Mouse (Mus musculus): ENCODE measurements around the gene Mblac1. TPM values are rescaled to one million over a fixed set of nuclear protein-coding genes. Genes with fewer than 3 reads are reported as not detected.

Mblac1 gene
- polyA plus RNA-seq, 1 experiment from 2014 or later = 6.7 TPM

- 59% methylated on average over 3 of the region's 3 CpGs for WGBS
- ATAC-seq (ENCODE audit: insufficient read depth, low FRiP score) = no peak
These were observed 33.9 kb downstream of the Mblac1 start for GRCm38 (mm10) chr5:138228026-138228425.

GRCm38 (mm10) chr5:138229511-138229910 lies 35.4 kb downstream of the Mblac1 start:
- 88% methylated on average over 3 of the region's 3 CpGs for WGBS
- no peaks in the 10 kb centered on the region for H3K36me3 ChIP-seq (ENCODE audit: control insufficient read depth, insufficient read depth, low read length)
- H3K4me2 ChIP-seq (ENCODE audit: low read depth, low read length) = no peak overlapping the region
- no peak for ATAC-seq (ENCODE audit: insufficient read depth, low FRiP score)
- no peak overlapping the region for H3K4me3 ChIP-seq (replicated peaks; ENCODE audit: low read length)
- no peaks in the 10 kb centered on the region for H3K27me3 ChIP-seq (ENCODE audit: control insufficient read depth, insufficient read depth, low read length)
- no peak overlapping the region for H3K9ac ChIP-seq (ENCODE audit: low read length)
- no peak overlapping the region for H3K27ac ChIP-seq (ENCODE audit: low read length)
- no peaks in the 10 kb centered on the region for H3K9me3 ChIP-seq (replicated peaks; ENCODE audit: control insufficient read depth, low read length)
- no peaks in the 10 kb centered on the region for H3K4me1 ChIP-seq (ENCODE audit: control insufficient read depth, insufficient read depth, low read length)

More at GRCm38 (mm10) chr5:138228026-138228425, 33.9 kb downstream of the Mblac1 start:
- H3K9me3 ChIP-seq (replicated peaks; ENCODE audit: control insufficient read depth, low read length) = no peaks in the 10 kb centered on the region
- no peak overlapping the region for H3K4me2 ChIP-seq (ENCODE audit: low read depth, low read length)
- no peaks in the 10 kb centered on the region for H3K36me3 ChIP-seq (ENCODE audit: control insufficient read depth, insufficient read depth, low read length)
- no peak overlapping the region for H3K27ac ChIP-seq (ENCODE audit: low read length)
- no peaks in the 10 kb centered on the region for H3K4me1 ChIP-seq (ENCODE audit: control insufficient read depth, insufficient read depth, low read length)
- H3K27me3 ChIP-seq (ENCODE audit: control insufficient read depth, insufficient read depth, low read length) = no peaks in the 10 kb centered on the region
- H3K4me3 ChIP-seq (replicated peaks; ENCODE audit: low read length) = no peak overlapping the region
- H3K9ac ChIP-seq (ENCODE audit: low read length) = no peak overlapping the region

GRCm38 (mm10) chr5:138233778-138234177 lies 39.7 kb downstream of the Mblac1 start:
- ATAC-seq (ENCODE audit: insufficient read depth, low FRiP score) = no peak
- Histone ChIP-seq H3K4me3 (replicated peaks; ENCODE audit: low read length) (no peak overlapping the region), H3K9ac (ENCODE audit: low read length) (no peak overlapping the region), H3K27me3 (ENCODE audit: control insufficient read depth, insufficient read depth, low read length) (no peaks in the 10 kb centered on the region), H3K4me2 (ENCODE audit: low read depth, low read length) (no peak overlapping the region), H3K4me1 (ENCODE audit: control insufficient read depth, insufficient read depth, low read length) (no peaks in the 10 kb centered on the region), H3K36me3 (ENCODE audit: control insufficient read depth, insufficient read depth, low read length) (no peaks in the 10 kb centered on the region), H3K9me3 (replicated peaks; ENCODE audit: control insufficient read depth, low read length) (no peaks in the 10 kb centered on the region), H3K27ac (ENCODE audit: low read length) (no peak overlapping the region)
- WGBS = 71% methylated on average over 2 of the region's 2 CpGs

GRCm38 (mm10) chr5:138234224-138234623 lies 40.1 kb downstream of the Mblac1 start:
- Histone ChIP-seq H3K9me3 (replicated peaks; ENCODE audit: control insufficient read depth, low read length) (no peaks in the 10 kb centered on the region), H3K27me3 (ENCODE audit: control insufficient read depth, insufficient read depth, low read length) (no peaks in the 10 kb centered on the region), H3K36me3 (ENCODE audit: control insufficient read depth, insufficient read depth, low read length) (no peaks in the 10 kb centered on the region), H3K4me2 (ENCODE audit: low read depth, low read length) (no peak overlapping the region), H3K27ac (ENCODE audit: low read length) (no peak overlapping the region), H3K4me1 (ENCODE audit: control insufficient read depth, insufficient read depth, low read length) (no peaks in the 10 kb centered on the region), H3K4me3 (replicated peaks; ENCODE audit: low read length) (no peak overlapping the region), H3K9ac (ENCODE audit: low read length) (no peak overlapping the region)
- no peak for ATAC-seq (ENCODE audit: insufficient read depth, low FRiP score)

GRCm38 (mm10) chr5:138241511-138241910 lies 47.4 kb downstream of the Mblac1 start:
- no peak overlapping the region for H3K27ac ChIP-seq (ENCODE audit: low read length)
- ATAC-seq (ENCODE audit: insufficient read depth, low FRiP score) = no peak
- H3K36me3 ChIP-seq (ENCODE audit: control insufficient read depth, insufficient read depth, low read length) = no peaks in the 10 kb centered on the region
- no peak overlapping the region for H3K4me2 ChIP-seq (ENCODE audit: low read depth, low read length)
- H3K9ac ChIP-seq (ENCODE audit: low read length) = no peak overlapping the region
- H3K4me3 ChIP-seq (replicated peaks; ENCODE audit: low read length) = no peak overlapping the region
- 10% methylated on average over 2 of the region's 2 CpGs for WGBS
- no peaks in the 10 kb centered on the region for H3K4me1 ChIP-seq (ENCODE audit: control insufficient read depth, insufficient read depth, low read length)
- H3K27me3 ChIP-seq (ENCODE audit: control insufficient read depth, insufficient read depth, low read length) = no peaks in the 10 kb centered on the region
- H3K9me3 ChIP-seq (replicated peaks; ENCODE audit: control insufficient read depth, low read length) = no peaks in the 10 kb centered on the region

MicroRNAs within 50 kb of the gene (microRNA counts, 519-probe panel; counts per million panel counts)
- 3,720 counts per million, percentile 87 among the panel's probes with 10 or more counts for microRNA mmu-miR-106b
- microRNA mmu-miR-25 = 4,291 counts per million, percentile 95 among the panel's probes with 10 or more counts
- 3,682 counts per million, percentile 85 among the panel's probes with 10 or more counts for microRNA mmu-miR-93

Small RNA genes lying within 50 kb of the gene (microRNA-seq; reads per million reads assigned to microRNA genes)
- gene Mir106b (6,456 reads per million, percentile 92 among the genes with 10 or more reads in this experiment), gene Mir25 (579 reads per million, percentile 72 among the genes with 10 or more reads in this experiment), gene Mir93 (8,228 reads per million, percentile 94 among the genes with 10 or more reads in this experiment)

Other genes starting within 250 kb of the Mblac1 start
- gene Gjc3, start 231.2 kb upstream of the Mblac1 start, polyA plus RNA-seq (2015; fragmentation: Nextera tagmentation; extraction: Ambion mirVana) = 0.56 and 1.1 TPM in 2 replicates
- gene Azgp1, start 212.8 kb upstream of the Mblac1 start, polyA plus RNA-seq (2015; fragmentation: Nextera tagmentation; extraction: Ambion mirVana) = 0.61 and 0.87 TPM in 2 replicates
- gene Smok3a, start 173.1 kb upstream of the Mblac1 start, polyA plus RNA-seq (2015; fragmentation: Nextera tagmentation; extraction: Ambion mirVana) = not detected in 2 replicates
- not detected in 2 replicates for gene Smok3b, start 172.9 kb upstream of the Mblac1 start, polyA plus RNA-seq (2015; fragmentation: Nextera tagmentation; extraction: Ambion mirVana)
- not detected in 2 replicates for gene Smok3c, start 141.1 kb upstream of the Mblac1 start, polyA plus RNA-seq (2015; fragmentation: Nextera tagmentation; extraction: Ambion mirVana)
- gene Zkscan1, start 109.2 kb upstream of the Mblac1 start, polyA plus RNA-seq (2015; fragmentation: Nextera tagmentation; extraction: Ambion mirVana) = 16.5 and 17.7 TPM in 2 replicates
- gene Zscan21, start 77.4 kb upstream of the Mblac1 start, polyA plus RNA-seq (2015; fragmentation: Nextera tagmentation; extraction: Ambion mirVana) = 44.2 and 45.5 TPM in 2 replicates
- 13.3 and 15.1 TPM in 2 replicates for gene Zfp113, start 38.6 kb upstream of the Mblac1 start, polyA plus RNA-seq (2015; fragmentation: Nextera tagmentation; extraction: Ambion mirVana)
- gene Cops6, start 33.2 kb upstream of the Mblac1 start, polyA plus RNA-seq (2015; fragmentation: Nextera tagmentation; extraction: Ambion mirVana) = 281 and 289 TPM in 2 replicates
- gene Ap4m1, start 22.3 kb upstream of the Mblac1 start, polyA plus RNA-seq (2015; fragmentation: Nextera tagmentation; extraction: Ambion mirVana) = 22.2 and 22.4 TPM in 2 replicates
- gene Mcm7, start 21.9 kb upstream of the Mblac1 start, polyA plus RNA-seq (2015; fragmentation: Nextera tagmentation; extraction: Ambion mirVana) = 132 and 136 TPM in 2 replicates
- 73.7 and 74.9 TPM in 2 replicates for gene Taf6, start 6.9 kb upstream of the Mblac1 start, polyA plus RNA-seq (2015; fragmentation: Nextera tagmentation; extraction: Ambion mirVana)
- gene Cnpy4, start 6.8 kb upstream of the Mblac1 start, polyA plus RNA-seq (2015; fragmentation: Nextera tagmentation; extraction: Ambion mirVana) = 44.9 and 47.2 TPM in 2 replicates
- 0.06 TPM in 1 of 2 replicates, not detected in the other for gene Nxpe5, start 31.6 kb downstream of the Mblac1 start, polyA plus RNA-seq (2015; fragmentation: Nextera tagmentation; extraction: Ambion mirVana)
- 76.1 and 79.4 TPM in 2 replicates for gene Lamtor4, start 61.2 kb downstream of the Mblac1 start, polyA plus RNA-seq (2015; fragmentation: Nextera tagmentation; extraction: Ambion mirVana)
- 3.6 and 3.9 TPM in 2 replicates for gene BC037034, start 69.7 kb downstream of the Mblac1 start, polyA plus RNA-seq (2015; fragmentation: Nextera tagmentation; extraction: Ambion mirVana)
- 3.8 and 4.5 TPM in 2 replicates for gene Gal3st4, start 78.5 kb downstream of the Mblac1 start, polyA plus RNA-seq (2015; fragmentation: Nextera tagmentation; extraction: Ambion mirVana)
- gene Gm43720, start 85.6 kb downstream of the Mblac1 start, polyA plus RNA-seq (2015; fragmentation: Nextera tagmentation; extraction: Ambion mirVana) = 0.13 and 0.41 TPM in 2 replicates
- gene Gpc2, start 85.7 kb downstream of the Mblac1 start, polyA plus RNA-seq (2015; fragmentation: Nextera tagmentation; extraction: Ambion mirVana) = 15.0 and 17.2 TPM in 2 replicates
- gene Stag3, start 85.9 kb downstream of the Mblac1 start, polyA plus RNA-seq (2015; fragmentation: Nextera tagmentation; extraction: Ambion mirVana) = 3.1 and 3.7 TPM in 2 replicates
- 0.28 TPM in 1 of 2 replicates, not detected in the other for gene Pvrig, start 147.6 kb downstream of the Mblac1 start, polyA plus RNA-seq (2015; fragmentation: Nextera tagmentation; extraction: Ambion mirVana)
- 24.1 and 27.0 TPM in 2 replicates for gene Zfp157, start 247.2 kb downstream of the Mblac1 start, polyA plus RNA-seq (2015; fragmentation: Nextera tagmentation; extraction: Ambion mirVana)

All from stomach, embryonic 16.5 days (tissue).